Mouse (Mus musculus) heart, embryonic 16.5 days (tissue): ENCODE data around the gene Hoxa1. TPM values are rescaled to one million over a fixed set of nuclear protein-coding genes. Genes with fewer than 3 reads are reported as not detected.

Experiments used
- ATAC-seq: fragments of 200-750 bp; cut with Nextera tagmentation; replicated peaks from 2 replicates; pipeline ENCODE4 v1.8.0; 2017; ENCODE audit warnings: moderate number of reproducible peaks; ENCODE audit not compliant: insufficient read depth, low FRiP score; ENCODE audit errors: extremely low read depth
- H3K27ac ChIP-seq: fragments of 300-500 bp; sonication (generic); 2 replicates; pipeline ENCODE4 v1.5.1; 2014; ENCODE audit warnings: mild to moderate bottlenecking, low read length, control low read depth, moderate library complexity
- H3K27me3 ChIP-seq: fragments of 300-500 bp; sonication (generic); 2 replicates; pipeline ENCODE4 v1.6.1; 2014; ENCODE audit warnings: low read length, mixed read lengths; ENCODE audit not compliant: control insufficient read depth, insufficient read depth
- H3K36me3 ChIP-seq: fragments of 300-500 bp; sonication (generic); 2 replicates; pipeline ENCODE4 v1.6.1; 2014; ENCODE audit not compliant: control insufficient read depth, insufficient read depth
- H3K4me1 ChIP-seq: fragments of 300-500 bp; sonication (generic); 2 replicates; pipeline ENCODE4 v1.6.1; 2014; ENCODE audit warnings: low read length, mixed read lengths; ENCODE audit not compliant: control insufficient read depth, insufficient read depth
- H3K4me2 ChIP-seq: fragments of 300-500 bp; sonication (generic); 2 replicates; pipeline ENCODE4 v1.6.1; 2014; ENCODE audit warnings: low read depth, mild to moderate bottlenecking, control low read depth, low read length
- H3K4me3 ChIP-seq: fragments of 300-500 bp; sonication (generic); 2 replicates; pipeline ENCODE4 v1.5.1; 2014; ENCODE audit warnings: mild to moderate bottlenecking, control low read depth, low read length
- H3K9ac ChIP-seq: fragments of 300-500 bp; sonication (generic); 2 replicates; pipeline ENCODE4 v1.6.1; 2014; ENCODE audit warnings: low read length, control low read depth
- H3K9me3 ChIP-seq: fragments of 300-500 bp; sonication (generic); replicated peaks from 2 replicates; pipeline ENCODE4 v1.6.1; 2016; ENCODE audit warnings: low read length; ENCODE audit not compliant: control insufficient read depth
- whole genome bisulfite sequencing: fragments of 180-500 bp; shearing (Covaris S2); extraction: QIAGEN DNeasy Blood & Tissue Kit; methylation state at CpG from one replicate; pipeline ENCODE4 v1.1.7; 2014; 5-methylcytosine and 5-hydroxymethylcytosine counted together
- polyA plus RNA-seq: library from polyadenylated mRNA; unstranded; fragments of >200 nt; fragmentation: Nextera tagmentation; extraction: Ambion mirVana; gene quantifications from 2 replicates; pipeline ENCODE4 v1.2.1, GENCODE M21; 2015

Gene Hoxa1
- polyA plus RNA-seq, 1 experiment from 2014 or later, result 0.68 TPM

DNA sequence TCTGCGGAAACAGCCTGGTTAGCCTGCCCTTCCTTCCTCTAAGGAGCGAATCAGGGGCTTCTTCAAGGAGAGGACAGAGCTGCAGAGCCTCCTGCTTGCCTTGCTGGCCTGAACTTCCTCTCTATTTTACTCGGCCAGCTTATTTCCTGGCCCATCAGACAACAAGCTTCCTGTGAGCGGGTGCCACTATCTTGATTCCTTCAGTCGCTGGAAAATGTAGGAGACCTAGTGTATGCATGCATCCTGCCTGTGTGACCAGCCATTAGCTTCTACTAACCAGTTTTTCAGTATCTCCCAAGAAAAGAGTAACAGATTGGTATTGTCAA lies 12.7 kb upstream of the Hoxa1 start:
- peak overlapping the region; percentile 53; the same call in 1 of the 2 replicates for H3K4me2 ChIP-seq
- WGBS, result 16% methylated on average over 5 of the region's 5 CpGs
- H3K36me3 ChIP-seq, result no peaks in the 10 kb centered on the region
- H3K4me3 ChIP-seq, result 0 out of 2 replicates have a peak overlapping the region, but pooled peaks have one; percentile 5
- peak; percentile 29; the same call in 1 of the 2 replicates for ATAC-seq
- H3K27ac ChIP-seq, result peak overlapping the region; percentile 55
- no peaks in the 10 kb centered on the region for H3K9me3 ChIP-seq
- H3K9ac ChIP-seq, result 0 out of 2 replicates have a peak overlapping the region, but pooled peaks have one; percentile 3
- H3K4me1 ChIP-seq, result peaks cover 2% of the 10 kb centered on the region; the same call in 1 of the 2 replicates
- H3K27me3 ChIP-seq, result peaks cover 89% of the 10 kb centered on the region

DNA sequence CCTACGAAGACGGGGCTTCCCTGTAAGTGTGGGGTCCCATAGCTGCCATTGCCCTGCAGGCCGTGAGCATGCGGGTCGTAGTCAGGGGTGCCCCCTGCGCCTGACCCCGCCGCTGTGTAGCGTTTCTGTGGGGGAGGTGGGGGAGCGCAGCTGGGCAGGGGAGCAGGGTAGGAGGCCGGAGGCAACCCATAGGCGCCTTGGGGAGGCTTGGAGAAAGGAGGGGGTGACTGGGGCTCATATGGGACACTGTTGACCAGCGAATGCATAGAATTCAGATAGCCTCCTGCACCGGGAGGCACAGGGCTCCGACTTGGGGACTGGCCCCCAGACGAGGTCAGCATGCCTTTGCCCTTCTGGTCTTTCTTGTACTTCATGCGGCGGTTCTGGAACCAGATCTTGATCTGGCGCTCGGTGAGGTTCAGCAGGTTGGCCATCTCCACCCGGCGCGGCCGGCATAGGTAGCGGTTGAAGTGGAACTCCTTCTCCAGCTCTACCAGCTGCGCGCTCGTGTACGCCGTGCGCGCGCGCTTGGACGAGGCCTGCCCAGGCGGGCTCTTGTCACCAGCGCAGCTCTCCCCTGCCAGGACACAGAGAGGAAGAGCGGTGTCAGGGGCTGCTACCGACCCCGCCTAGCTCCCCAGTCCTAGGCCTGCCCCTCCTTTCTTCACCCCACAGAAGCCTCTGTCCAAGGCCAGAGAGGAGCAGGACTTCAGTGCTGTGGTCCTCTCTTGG lies 12.2 kb upstream of the Hoxa1 start:
- Histone ChIP-seq H3K4me1 (peaks cover 2% of the 10 kb centered on the region; the same call in 1 of the 2 replicates), H3K36me3 (no peaks in the 10 kb centered on the region), H3K27ac (peak overlapping the region; percentile 55), H3K9me3 (no peaks in the 10 kb centered on the region), H3K27me3 (peaks cover 88% of the 10 kb centered on the region), H3K4me2 (peak overlapping the region; percentile 53), H3K9ac (peak overlapping the region; percentile 34; the same call in 1 of the 2 replicates), H3K4me3 (0 out of 2 replicates have a peak overlapping the region, but pooled peaks have one; percentile 5)
- ATAC-seq, result no peak
- WGBS, result 9% methylated on average over 40 of the region's 40 CpGs

DNA sequence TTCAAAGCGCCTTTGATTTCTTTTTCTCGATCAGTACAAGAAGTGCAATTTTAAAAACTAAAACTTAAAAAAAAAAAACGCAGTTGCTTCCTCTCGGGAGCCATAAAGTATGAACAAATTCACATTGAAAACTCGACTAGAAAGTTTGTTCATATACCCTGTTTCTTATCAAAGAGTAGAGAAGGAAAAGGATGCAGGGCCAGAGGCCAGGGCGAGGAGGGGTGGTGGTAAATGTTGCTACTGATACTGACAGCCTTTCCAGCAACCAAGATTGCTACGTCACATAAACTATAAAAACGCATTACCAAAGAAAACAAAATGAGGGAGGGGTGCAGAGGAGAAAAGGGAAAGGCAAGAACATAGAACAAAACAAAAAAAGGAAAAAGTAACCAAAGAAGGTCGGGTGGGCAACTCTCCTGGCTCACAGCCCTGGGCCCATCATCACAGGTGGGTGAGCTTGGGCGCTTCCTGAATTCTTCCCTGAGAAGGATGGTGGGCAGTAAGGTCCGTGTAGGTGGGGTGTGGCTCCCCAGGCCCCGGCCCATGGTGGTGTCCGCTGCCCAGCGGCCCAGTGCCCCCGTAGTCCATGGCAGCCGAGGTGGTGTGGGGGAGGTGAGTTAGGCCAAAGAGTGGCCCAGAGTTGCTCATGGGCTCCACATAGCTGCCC lies 11.5 kb upstream of the Hoxa1 start:
- 16% methylated on average over 16 of the region's 16 CpGs for WGBS
- no peak for ATAC-seq
- Histone ChIP-seq H3K36me3 (no peaks in the 10 kb centered on the region), H3K4me1 (peaks cover 2% of the 10 kb centered on the region; the same call in 1 of the 2 replicates), H3K27ac (peak overlapping the region; percentile 55; the same call in 1 of the 2 replicates), H3K27me3 (peaks cover 83% of the 10 kb centered on the region), H3K9ac (no peak overlapping the region), H3K9me3 (no peaks in the 10 kb centered on the region), H3K4me2 (peak overlapping the region; percentile 53; the same call in 1 of the 2 replicates), H3K4me3 (no peak overlapping the region)

DNA sequence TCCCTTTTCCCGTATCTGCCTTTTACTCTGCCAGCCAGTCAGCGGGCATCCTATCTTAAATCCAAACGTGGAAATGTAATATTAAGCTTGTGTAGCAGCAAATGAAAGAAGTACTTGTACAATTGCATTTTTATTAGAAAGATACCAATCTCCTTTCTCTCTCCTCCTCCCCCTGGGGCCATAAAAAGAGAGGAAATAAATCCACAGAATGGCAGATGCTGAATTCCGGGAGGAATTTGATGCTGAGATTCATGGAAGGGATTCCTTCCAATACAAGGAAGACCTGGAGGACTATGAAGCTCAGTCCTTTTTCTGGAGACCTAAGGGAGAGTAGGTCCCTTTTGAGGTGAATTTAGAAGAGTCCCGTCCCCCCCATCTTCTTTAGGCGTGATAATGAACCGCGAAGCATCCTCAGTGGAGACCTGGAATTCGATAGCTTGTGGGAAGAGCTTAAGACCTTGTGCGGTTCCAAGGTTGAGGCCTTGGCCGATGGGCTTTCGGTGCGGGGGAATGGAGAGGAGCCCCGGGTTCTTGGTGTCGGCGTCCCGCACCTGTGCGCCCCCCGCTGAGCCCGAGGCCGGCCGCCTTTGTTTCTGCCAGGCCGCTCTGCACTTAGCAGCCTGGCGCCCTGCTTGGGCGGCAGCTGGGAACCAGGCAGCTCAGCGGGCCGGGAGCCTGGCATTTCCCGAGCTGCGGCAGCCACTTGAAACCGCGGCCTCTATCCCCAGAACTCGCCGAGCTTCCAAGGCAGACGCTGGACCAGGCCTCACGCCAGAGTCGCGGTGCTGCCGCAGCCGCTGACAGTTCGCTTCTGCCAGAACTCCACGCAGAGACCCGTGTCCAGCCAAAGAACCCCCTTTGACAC lies 10.3 kb upstream of the Hoxa1 start:
- Histone ChIP-seq H3K9ac (peak overlapping the region; percentile 53), H3K27ac (peak overlapping the region; percentile 37), H3K4me1 (peaks cover 2% of the 10 kb centered on the region; the same call in 1 of the 2 replicates), H3K4me3 (peak overlapping the region; percentile 23), H3K9me3 (no peaks in the 10 kb centered on the region), H3K36me3 (no peaks in the 10 kb centered on the region), H3K27me3 (peaks cover 85% of the 10 kb centered on the region), H3K4me2 (peak overlapping the region; percentile 51)
- ATAC-seq, result no peak
- 8% methylated on average over 42 of the region's 42 CpGs for WGBS

DNA sequence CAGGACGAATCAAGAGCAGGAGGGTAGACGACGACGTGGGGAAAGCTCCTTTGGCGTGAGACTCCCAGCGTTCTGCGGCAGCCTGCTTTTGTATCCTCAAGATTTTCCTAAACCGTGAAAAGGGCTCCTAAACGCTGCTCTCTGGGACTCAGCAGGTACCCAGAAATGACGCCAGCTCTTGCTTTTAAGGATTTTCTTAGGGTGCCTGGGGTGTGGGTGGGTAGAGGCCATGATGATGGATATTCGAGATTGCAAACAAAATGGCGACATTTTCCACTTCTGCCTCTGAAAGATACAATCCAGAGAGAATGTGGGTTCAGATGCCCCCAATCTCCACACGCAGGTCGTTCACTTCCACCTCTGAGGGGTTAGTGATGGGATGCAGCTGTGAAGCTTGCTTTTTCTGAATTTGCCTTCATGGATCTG lies 9.6 kb upstream of the Hoxa1 start:
- 20% methylated on average over 14 of the region's 14 CpGs for WGBS
- peak overlapping the region; percentile 23; the same call in 1 of the 2 replicates for H3K4me3 ChIP-seq
- peak overlapping the region; percentile 51 for H3K4me2 ChIP-seq
- H3K27ac ChIP-seq, result no peak overlapping the region
- no peak for ATAC-seq
- peak overlapping the region; percentile 7; the same call in 1 of the 2 replicates for H3K9ac ChIP-seq
- H3K9me3 ChIP-seq, result no peaks in the 10 kb centered on the region
- H3K4me1 ChIP-seq, result peaks cover 2% of the 10 kb centered on the region; the same call in 1 of the 2 replicates
- no peaks in the 10 kb centered on the region for H3K36me3 ChIP-seq
- H3K27me3 ChIP-seq, result peaks cover 84% of the 10 kb centered on the region

DNA sequence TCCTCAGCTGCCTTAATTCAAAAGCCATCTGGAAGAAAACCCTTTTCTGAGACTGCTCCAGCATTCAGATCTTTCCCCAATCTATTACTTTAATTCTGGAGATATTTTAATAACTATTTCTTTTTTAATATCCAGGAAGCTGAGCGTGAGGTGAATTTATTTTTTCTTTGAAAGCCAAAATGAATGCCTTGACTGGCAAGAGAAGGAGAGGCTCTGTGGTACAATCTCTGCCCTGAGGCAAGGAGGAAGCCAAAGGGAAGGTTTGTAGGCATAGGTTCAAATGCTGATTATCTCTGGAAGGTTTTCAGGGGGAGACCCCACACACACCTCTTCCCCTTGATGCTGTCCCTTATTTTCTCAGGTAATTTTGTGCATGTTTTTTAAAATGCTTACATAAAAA lies 9.1 kb upstream of the Hoxa1 start:
- no peak overlapping the region for H3K4me3 ChIP-seq
- no peak overlapping the region for H3K27ac ChIP-seq
- peaks cover 82% of the 10 kb centered on the region for H3K27me3 ChIP-seq
- H3K9me3 ChIP-seq, result no peaks in the 10 kb centered on the region
- no peaks in the 10 kb centered on the region; the same call in 1 of the 2 replicates for H3K4me1 ChIP-seq
- WGBS, result 41% methylated on average over 1 of the region's 1 CpGs
- H3K9ac ChIP-seq, result no peak overlapping the region
- no peaks in the 10 kb centered on the region for H3K36me3 ChIP-seq
- H3K4me2 ChIP-seq, result peak overlapping the region; percentile 17; the same call in 1 of the 2 replicates
- ATAC-seq, result no peak

DNA sequence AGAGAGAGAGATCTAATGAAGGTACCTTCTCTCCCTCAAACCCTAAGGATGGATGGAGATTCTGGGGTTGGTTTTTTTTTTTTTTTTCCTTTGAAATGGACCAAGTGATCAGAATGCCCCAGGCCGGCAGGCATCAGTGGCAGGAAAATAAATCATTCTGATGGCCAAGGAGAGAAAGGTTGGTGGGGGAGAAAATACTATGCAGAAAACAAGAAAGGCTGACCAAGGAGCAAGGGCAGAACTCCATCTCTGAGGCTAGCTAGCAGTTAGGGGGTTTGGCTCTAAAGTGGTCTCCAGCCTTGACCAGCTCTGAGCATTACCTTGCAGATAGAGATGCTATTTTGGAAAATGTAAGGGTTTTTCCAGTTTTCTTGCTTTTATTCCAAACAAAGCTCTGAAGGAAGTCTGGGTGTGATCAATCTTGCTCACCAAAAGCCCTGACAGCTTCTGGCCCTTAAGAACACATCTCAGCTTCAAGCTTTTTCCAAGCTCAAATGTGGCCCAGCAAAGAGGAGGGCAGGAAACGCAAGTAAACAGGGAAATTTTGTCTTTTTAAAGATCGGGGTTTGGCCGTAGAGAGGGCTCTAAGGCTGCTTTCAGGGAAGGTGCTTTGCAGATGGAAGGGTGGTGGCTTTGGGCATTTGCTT lies 8.4 kb upstream of the Hoxa1 start:
- peak overlapping the region; percentile 8; the same call in 1 of the 2 replicates for H3K4me2 ChIP-seq
- no peak for ATAC-seq
- no peaks in the 10 kb centered on the region; the same call in 1 of the 2 replicates for H3K4me1 ChIP-seq
- peaks cover 80% of the 10 kb centered on the region for H3K27me3 ChIP-seq
- H3K9me3 ChIP-seq, result no peaks in the 10 kb centered on the region
- H3K27ac ChIP-seq, result peak overlapping the region; percentile 10; the same call in 1 of the 2 replicates
- H3K9ac ChIP-seq, result 0 out of 2 replicates have a peak overlapping the region, but pooled peaks have one; percentile 21
- H3K36me3 ChIP-seq, result no peaks in the 10 kb centered on the region
- 13% methylated on average over 4 of the region's 4 CpGs for WGBS
- H3K4me3 ChIP-seq, result no peak overlapping the region; the same call in 1 of the 2 replicates
